Mouse (Mus musculus): ENCODE data around the gene St7l.

St7l gene

DNA sequence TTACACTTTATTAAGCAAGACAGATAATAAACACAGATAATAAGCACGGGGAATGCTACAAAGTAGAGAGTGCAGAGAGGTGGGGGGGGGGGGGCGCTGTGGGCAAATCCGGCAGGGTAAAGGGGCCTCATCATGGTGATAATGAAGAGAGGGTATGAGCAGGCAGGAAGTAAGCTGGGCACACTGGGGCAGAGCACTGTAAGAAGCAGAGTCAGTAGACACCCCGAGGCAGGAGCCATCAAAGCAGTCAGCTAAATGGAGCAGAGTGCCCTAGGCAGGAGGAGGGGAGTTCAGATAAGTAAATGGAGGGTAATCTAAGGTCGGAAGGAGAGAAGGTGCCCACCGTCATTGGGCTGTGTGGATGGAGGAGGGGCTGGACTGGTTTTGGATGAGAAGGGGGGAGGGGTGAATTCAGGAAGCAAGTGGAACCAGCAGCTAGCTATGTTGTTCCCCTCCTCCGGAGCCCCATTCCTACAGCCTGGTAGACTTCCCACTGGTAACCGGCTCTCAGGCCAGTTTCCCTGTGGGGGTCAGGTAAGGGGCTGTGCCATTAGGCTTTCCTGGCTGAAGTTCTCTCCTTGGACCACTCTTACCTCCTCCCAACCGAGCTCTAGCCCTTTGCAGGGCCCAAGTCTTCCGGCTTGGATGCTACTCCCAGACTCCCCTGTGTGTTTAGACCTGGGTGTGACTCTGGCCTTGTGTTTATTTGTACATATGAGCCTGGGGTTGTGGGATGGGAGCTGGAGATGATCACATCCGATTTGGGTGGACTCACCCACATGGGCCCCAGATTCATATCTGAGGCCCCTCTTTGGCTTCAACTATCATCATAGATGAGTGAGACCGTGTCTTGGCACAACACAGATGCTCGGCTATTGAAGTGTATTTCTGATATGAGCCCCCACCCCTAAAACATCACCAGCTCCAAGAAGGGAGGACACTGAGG, 99.8 kb downstream of the St7l start:
- no peak for DNase-seq (ENCODE audit: low spot score in 2 of 2)

DNA sequence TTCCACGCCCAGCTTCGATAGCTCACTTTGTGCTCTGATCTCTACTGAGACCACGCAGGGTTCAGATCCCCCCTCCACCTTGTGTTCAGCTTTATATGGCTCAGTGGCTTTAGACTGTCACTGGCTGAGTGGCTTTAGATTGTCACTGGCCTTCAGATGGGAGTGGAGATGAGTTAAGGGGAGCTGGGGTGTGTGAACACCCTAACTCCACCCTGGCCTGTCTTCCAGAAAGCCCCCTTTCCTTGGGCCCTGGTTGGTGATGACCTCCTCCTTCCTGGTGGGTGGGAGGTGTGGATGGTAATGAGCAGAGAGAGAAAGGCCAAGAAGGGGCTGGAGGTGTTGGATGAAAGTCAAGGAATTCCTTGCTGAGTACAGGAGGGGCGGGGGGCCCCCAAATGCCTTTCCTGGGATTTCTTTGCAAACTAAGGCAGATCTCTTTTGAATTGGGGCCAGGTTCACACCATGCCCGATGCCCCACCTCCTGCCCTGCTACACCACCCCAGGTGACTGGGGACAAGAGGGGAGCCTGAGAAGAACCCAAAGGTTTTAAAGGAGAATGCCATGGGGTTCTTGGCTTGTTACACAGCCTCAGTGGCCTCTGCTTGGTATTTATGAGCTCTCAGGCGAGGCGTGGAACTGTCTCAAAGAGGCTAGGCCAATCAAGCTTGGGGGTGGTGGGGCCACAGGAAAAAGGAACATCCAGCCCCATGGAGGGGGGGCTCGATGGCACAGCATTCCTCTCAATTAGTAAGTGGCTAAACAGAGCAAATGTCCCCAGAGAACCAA, 101.5 kb downstream of the St7l start:
- DNase-seq (ENCODE audit: low spot score in 2 of 2), result peak in 1 of 2 experiments; percentile 13

- DNase-seq (ENCODE audit: low spot score in 2 of 2), result peak in 1 of 2 experiments; percentile 19
Observed at GRCm38 (mm10) chr3:104965991-104966554, 102.3 kb downstream of the St7l start.

GRCm38 (mm10) chr3:104967548-104968300, 103.9 kb downstream of the St7l start:
- DNase-seq (ENCODE audit: low spot score in 2 of 2), result peak; percentile 83 to 90
